Mouse (Mus musculus): Measurements from ENCODE around the gene Hist1h2bj.

Hist1h2bj gene

GRCm38 (mm10) chr13:22042568-22043502, at the start of gene Hist1h2bj, which contains the start of gene Hist1h2ag:
Gene Hist1h2bj, plus strand, starts transcription at chr13:22043214.
Gene Hist1h2ag, minus strand, starts transcription at chr13:22042944.
- DNase-seq (ENCODE audit: low read depth, low spot score), result peak; percentile 98

GRCm38 (mm10) chr13:21993957-21994738, 48.9 kb upstream of the Hist1h2bj start:
- DNase-seq (ENCODE audit: low read depth, low spot score), result no peak

- no peak for DNase-seq (ENCODE audit: low read depth, low spot score)
These were observed 48.1 kb upstream of the Hist1h2bj start for GRCm38 (mm10) chr13:21994896-21995295.

GRCm38 (mm10) chr13:21995331-21995914, 47.6 kb upstream of the Hist1h2bj start:
- no peak for DNase-seq (ENCODE audit: low read depth, low spot score)

GRCm38 (mm10) chr13:21996101-21996839, 46.7 kb upstream of the Hist1h2bj start:
- no peak for DNase-seq (ENCODE audit: low read depth, low spot score)

DNA sequence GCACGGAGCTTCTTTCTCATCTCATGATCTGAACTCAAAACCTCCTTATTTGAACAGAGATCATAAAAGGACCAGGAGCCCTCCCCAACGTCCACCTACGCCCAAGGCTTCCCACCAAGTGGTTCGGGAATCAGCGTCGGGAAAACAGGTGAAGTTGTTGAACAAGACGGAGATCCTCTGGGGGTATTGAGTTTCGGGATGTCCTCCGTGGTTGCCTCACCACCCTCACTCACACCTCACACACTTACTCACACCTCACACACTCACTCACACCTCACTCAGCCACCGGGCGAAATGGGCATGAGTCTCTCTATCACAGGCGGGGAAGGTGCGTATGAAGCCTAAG, 46.2 kb upstream of the Hist1h2bj start:
- no peak for DNase-seq (ENCODE audit: low read depth, low spot score)

DNA sequence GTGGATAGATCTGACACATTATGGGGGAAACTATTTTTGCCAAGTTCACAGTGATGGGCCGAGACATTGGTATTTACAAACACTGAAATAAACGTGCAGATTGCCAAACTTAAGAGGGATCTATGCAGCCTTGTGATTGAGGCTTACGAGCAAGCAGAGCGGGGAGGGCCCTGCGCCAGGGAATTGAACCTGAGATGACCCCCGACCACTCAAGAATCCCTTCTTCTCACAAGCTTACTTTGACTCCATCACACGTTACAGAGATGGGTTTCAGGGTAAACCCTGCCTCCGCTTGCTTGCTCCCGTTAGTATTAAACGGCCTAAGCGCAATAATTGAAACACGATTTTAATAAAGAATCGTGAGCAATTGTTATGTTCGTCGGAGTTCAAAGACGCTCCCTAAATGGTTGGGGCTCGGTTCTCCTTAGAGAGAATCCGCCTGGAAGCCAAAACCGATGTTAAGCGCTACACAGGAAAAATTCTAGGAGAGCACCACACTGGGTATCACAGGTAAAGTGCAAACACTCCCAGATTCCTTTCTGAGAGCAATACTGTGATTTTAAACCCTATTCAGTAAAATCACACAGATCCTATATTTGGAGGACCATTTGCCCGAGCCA, 45.7 kb upstream of the Hist1h2bj start:
- DNase-seq (ENCODE audit: low read depth, low spot score), result no peak

DNA sequence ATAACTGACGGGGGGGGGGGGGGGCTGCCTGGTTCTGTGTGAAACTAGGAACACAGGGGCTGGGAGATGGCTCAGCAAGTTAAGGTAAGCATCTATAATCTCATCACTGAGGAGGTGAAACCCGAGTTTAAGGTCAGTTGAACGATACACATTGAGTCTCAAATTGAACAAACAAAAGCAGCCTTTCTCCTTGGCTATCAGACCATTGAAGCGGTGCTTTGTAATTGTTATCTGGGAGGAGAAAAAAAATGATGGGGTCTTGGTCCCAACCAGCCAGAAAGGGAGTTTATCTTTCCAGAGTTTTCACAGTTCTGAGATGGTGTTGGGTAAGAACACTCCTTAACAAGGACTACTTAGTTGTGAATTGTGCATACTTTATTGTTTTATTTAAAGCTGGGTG, 45.2 kb upstream of the Hist1h2bj start:
- no peak for DNase-seq (ENCODE audit: low read depth, low spot score)

DNA sequence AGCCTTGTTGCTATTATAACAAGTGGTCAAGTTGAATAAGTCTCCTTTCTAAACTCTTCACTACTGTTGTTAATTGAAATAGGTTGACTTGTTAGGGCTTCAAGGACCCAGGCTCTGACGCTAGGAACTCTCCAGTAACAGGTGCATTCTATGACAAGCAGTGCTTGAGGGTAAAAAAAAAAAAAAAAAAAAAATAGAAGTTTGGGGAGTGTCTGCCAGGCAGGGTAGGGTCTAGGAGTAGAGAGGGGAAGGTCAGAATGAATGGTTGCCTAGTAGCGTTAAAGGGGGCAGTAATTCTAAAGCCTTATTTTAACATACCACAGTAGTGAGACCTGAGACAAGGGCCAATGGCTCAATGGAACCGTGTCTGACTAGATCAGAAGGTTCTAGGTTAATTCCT, 44.6 kb upstream of the Hist1h2bj start:
- DNase-seq (ENCODE audit: low read depth, low spot score), result no peak

- DNase-seq (ENCODE audit: low read depth, low spot score), result no peak
These were observed 43.9 kb upstream of the Hist1h2bj start for GRCm38 (mm10) chr13:21999147-21999546.

DNA sequence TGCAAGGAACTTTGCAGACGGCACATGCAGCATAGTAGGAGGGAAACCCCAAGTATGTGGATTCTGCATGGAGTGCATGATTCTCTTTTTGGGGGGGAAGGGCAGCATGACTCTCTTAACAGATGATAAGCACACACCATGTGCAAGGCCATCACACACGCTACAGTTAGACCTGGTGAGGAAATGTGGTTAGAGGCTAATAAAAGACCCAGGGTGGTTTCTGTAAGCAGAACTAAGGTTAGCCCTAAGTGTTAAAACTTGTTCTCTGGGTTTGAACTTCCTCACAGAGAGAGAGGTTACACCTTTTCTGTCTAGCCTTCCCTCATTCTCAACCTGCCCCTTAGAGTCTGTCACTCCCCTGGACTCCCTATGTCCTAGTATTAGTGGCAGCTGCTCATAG, 41.7 kb upstream of the Hist1h2bj start:
- DNase-seq (ENCODE audit: low read depth, low spot score), result no peak

DNA sequence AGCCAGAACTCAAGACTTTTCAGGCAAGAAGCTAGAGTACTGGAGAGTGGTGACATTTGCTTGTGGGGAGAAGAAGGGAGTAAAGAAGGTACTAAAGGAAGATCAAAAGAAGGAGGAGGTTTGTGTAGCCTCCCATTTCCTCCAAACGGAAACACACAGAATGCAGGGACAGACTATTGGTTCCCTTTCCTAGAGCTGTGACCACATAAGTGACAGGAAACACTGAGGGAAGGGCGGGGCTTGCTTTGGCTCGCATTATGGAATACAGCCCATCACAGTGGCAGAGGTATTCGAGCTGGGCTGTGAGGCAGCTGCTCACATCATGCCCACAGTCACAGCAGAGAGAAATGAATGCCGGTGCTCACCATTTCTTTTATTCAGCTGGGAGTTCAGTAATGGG, 41.2 kb upstream of the Hist1h2bj start:
- DNase-seq (ENCODE audit: low read depth, low spot score), result no peak

GRCm38 (mm10) chr13:22005605-22006333, 37.2 kb upstream of the Hist1h2bj start:
- no peak for DNase-seq (ENCODE audit: low read depth, low spot score)

- no peak for DNase-seq (ENCODE audit: low read depth, low spot score)
These were observed 36.5 kb upstream of the Hist1h2bj start for GRCm38 (mm10) chr13:22006334-22007120.

- no peak for DNase-seq (ENCODE audit: low read depth, low spot score)
These were observed 35.9 kb upstream of the Hist1h2bj start for GRCm38 (mm10) chr13:22007121-22007510.

GRCm38 (mm10) chr13:22007872-22008271, 35.1 kb upstream of the Hist1h2bj start:
- no peak for DNase-seq (ENCODE audit: low read depth, low spot score)

- no peak for DNase-seq (ENCODE audit: low read depth, low spot score)
These were observed 34.3 kb upstream of the Hist1h2bj start for GRCm38 (mm10) chr13:22008707-22009106.

- no peak for DNase-seq (ENCODE audit: low read depth, low spot score)
These were observed 33.4 kb upstream of the Hist1h2bj start, which contains the start of gene Prss16 for GRCm38 (mm10) chr13:22009642-22010041. Gene Prss16, minus strand, starts transcription at chr13:22009742.

- no peak for DNase-seq (ENCODE audit: low read depth, low spot score)
These were observed 29.3 kb upstream of the Hist1h2bj start for GRCm38 (mm10) chr13:22013716-22014115.

Data from brain, embryonic 18.5 days (tissue).